Mouse (Mus musculus): ENCODE data around the gene Akain1. TPM values are rescaled to one million over a fixed set of nuclear protein-coding genes. Genes with fewer than 3 reads are reported as not detected.
A peak's percentile ranks its signal among the peaks of the same experiment; 100 is the strongest.

The Akain1 gene
- polyA plus RNA-seq, 1 experiment from 2014 or later, result 3.3 TPM

DNA sequence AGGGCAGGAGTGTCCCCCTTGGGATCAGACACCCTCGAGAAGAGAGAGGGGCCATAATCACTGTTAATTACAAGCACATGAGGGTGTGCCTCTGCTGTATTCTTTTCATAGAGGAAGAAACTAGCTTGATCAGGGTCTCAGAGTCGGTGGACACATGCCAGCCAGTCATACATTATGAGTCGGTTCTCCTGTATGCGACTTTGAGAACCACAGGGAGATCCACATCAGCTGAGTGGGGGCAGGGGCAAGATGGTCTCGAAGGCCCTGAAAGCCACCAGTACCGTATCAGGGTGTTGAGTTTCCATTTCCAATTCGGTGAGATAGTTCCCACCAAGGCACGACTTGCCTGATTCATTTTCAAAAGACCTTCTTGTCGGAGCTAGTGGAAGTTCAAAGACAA is 33.3 kb downstream of the Akain1 start:
- ATAC-seq (ENCODE audit: low read depth), result no peak
- no peak overlapping the region for H3K4me3 ChIP-seq (ENCODE audit: low read depth, low read length)
- no peak overlapping the region for H3K4me2 ChIP-seq (ENCODE audit: low read depth, low read length)
- no peak overlapping the region for H3K27ac ChIP-seq (ENCODE audit: low read depth, low read length)
- no peaks in the 10 kb centered on the region for H3K4me1 ChIP-seq (ENCODE audit: control insufficient read depth, insufficient read depth, low read length)
- H3K27me3 ChIP-seq (ENCODE audit: control insufficient read depth, insufficient read depth, low read length), result no peaks in the 10 kb centered on the region
- no peak overlapping the region for H3K9ac ChIP-seq (replicated peaks; ENCODE audit: low read depth, low read length)
- H3K36me3 ChIP-seq (ENCODE audit: control insufficient read depth, insufficient read depth, low read length), result no peaks in the 10 kb centered on the region
- 77% methylated on average over 9 of the region's 9 CpGs for WGBS
- H3K9me3 ChIP-seq (ENCODE audit: control insufficient read depth, low read length), result no peaks in the 10 kb centered on the region

DNA sequence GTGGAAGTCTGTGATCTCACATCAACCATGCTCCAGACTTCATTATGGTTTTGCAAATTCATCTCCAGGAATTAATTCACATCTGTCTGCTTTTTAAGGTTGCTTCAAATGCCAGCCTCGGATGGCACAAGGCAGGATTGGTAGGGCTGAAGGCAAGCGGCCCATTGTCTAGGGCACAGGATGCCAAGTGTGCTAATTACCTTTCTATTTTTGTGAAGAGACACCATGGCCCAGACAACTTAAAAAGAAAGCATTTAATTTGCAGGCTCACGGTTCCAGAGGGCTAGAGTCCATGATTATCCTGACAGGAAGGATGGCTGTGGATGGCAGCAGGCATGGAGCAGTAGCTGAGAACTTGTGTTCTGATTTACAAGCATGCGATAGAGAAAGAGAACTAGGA is 35.0 kb downstream of the Akain1 start:
- H3K9me3 ChIP-seq (ENCODE audit: control insufficient read depth, low read length), result no peaks in the 10 kb centered on the region
- ATAC-seq (ENCODE audit: low read depth), result no peak
- H3K4me3 ChIP-seq (ENCODE audit: low read depth, low read length), result no peak overlapping the region
- no peaks in the 10 kb centered on the region for H3K27me3 ChIP-seq (ENCODE audit: control insufficient read depth, insufficient read depth, low read length)
- no peaks in the 10 kb centered on the region for H3K36me3 ChIP-seq (ENCODE audit: control insufficient read depth, insufficient read depth, low read length)
- H3K9ac ChIP-seq (replicated peaks; ENCODE audit: low read depth, low read length), result no peak overlapping the region
- 79% methylated on average over 4 of the region's 4 CpGs for WGBS
- H3K27ac ChIP-seq (ENCODE audit: low read depth, low read length), result no peak overlapping the region
- H3K4me2 ChIP-seq (ENCODE audit: low read depth, low read length), result no peak overlapping the region
- H3K4me1 ChIP-seq (ENCODE audit: control insufficient read depth, insufficient read depth, low read length), result no peaks in the 10 kb centered on the region

DNA sequence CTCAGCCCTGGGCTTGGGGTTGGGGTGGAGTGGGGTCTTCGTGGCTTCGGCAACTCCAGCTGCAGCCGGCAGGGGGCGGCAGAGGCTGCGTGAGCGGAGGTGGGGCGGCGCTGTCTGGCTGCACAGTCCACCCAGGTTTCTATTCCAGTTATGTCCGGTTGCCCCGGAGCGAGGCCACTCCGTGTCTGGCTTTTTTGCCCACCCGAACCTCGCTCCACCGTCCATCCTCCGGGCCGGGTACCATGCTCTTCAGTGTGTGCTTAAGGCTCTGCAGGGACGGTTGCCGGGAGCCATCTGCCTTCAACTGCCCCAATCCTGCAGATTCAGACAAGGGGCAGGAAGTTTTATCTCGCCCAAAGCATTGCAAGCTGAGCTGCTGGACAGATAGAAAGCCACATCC is 36.3 kb downstream of the Akain1 start:
- no peaks in the 10 kb centered on the region for H3K27me3 ChIP-seq (ENCODE audit: control insufficient read depth, insufficient read depth, low read length)
- WGBS, result under 1% methylated on average over 20 of the region's 20 CpGs
- no peaks in the 10 kb centered on the region for H3K9me3 ChIP-seq (ENCODE audit: control insufficient read depth, low read length)
- peak; percentile 86 for ATAC-seq (ENCODE audit: low read depth)
- H3K4me2 ChIP-seq (ENCODE audit: low read depth, low read length), result peak overlapping the region; percentile 53
- no peak overlapping the region for H3K27ac ChIP-seq (ENCODE audit: low read depth, low read length)
- H3K4me3 ChIP-seq (ENCODE audit: low read depth, low read length), result peak overlapping the region; percentile 30
- peak overlapping the region; percentile 53; the same call in 1 of the 2 replicates for H3K9ac ChIP-seq (replicated peaks; ENCODE audit: low read depth, low read length)
- H3K4me1 ChIP-seq (ENCODE audit: control insufficient read depth, insufficient read depth, low read length), result no peaks in the 10 kb centered on the region
- H3K36me3 ChIP-seq (ENCODE audit: control insufficient read depth, insufficient read depth, low read length), result no peaks in the 10 kb centered on the region

DNA sequence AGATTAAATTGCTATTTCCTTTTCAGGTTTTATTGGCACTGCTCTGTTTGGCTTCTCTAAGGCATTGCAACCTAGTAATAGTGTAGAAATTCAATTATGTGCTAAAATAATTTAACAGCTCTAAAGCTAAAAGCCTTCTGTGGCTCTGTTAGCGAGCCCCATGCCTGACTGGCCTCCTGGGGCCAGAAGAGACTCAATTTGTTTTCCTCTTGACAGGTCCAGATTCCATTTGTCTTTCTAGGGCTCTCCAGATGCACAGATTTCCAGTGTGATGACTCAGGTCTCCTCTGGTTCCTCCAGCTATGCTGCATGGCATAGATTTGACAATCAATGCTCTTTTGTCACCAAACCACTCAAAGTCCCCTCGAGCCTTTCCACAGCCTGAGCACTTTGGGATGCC is 38.4 kb downstream of the Akain1 start:
- H3K27me3 ChIP-seq (ENCODE audit: control insufficient read depth, insufficient read depth, low read length), result no peaks in the 10 kb centered on the region
- no peak overlapping the region for H3K4me2 ChIP-seq (ENCODE audit: low read depth, low read length)
- no peaks in the 10 kb centered on the region for H3K4me1 ChIP-seq (ENCODE audit: control insufficient read depth, insufficient read depth, low read length)
- ATAC-seq (ENCODE audit: low read depth), result no peak
- no peaks in the 10 kb centered on the region for H3K36me3 ChIP-seq (ENCODE audit: control insufficient read depth, insufficient read depth, low read length)
- no peak overlapping the region for H3K27ac ChIP-seq (ENCODE audit: low read depth, low read length)
- no peak overlapping the region for H3K4me3 ChIP-seq (ENCODE audit: low read depth, low read length)
- H3K9me3 ChIP-seq (ENCODE audit: control insufficient read depth, low read length), result no peaks in the 10 kb centered on the region
- 14% methylated on average over 2 of the region's 2 CpGs for WGBS
- no peak overlapping the region for H3K9ac ChIP-seq (replicated peaks; ENCODE audit: low read depth, low read length)

DNA sequence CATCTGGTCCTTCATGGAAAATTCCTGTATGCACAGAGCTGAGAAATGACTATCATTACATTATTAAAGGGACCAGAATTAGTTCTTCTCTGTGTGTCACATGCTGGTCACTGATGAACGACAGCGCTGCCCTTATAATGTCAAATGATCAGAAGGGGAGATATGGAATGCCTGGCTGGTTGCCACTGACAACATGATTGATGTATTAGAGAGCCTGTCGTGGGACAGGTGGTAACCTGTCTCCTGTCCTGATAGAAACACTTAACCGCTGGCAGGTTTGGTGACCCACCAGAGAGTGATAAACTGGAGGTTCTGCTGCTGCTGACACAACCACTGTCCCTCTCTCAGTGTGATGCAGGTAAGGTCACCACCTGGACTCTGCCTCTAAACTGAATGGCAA is 40.1 kb downstream of the Akain1 start:
- Histone ChIP-seq H3K36me3 (ENCODE audit: control insufficient read depth, insufficient read depth, low read length) (no peaks in the 10 kb centered on the region), H3K4me2 (ENCODE audit: low read depth, low read length) (no peak overlapping the region), H3K4me1 (ENCODE audit: control insufficient read depth, insufficient read depth, low read length) (no peaks in the 10 kb centered on the region), H3K27ac (ENCODE audit: low read depth, low read length) (no peak overlapping the region), H3K27me3 (ENCODE audit: control insufficient read depth, insufficient read depth, low read length) (no peaks in the 10 kb centered on the region), H3K9me3 (ENCODE audit: control insufficient read depth, low read length) (no peaks in the 10 kb centered on the region), H3K9ac (replicated peaks; ENCODE audit: low read depth, low read length) (no peak overlapping the region), H3K4me3 (ENCODE audit: low read depth, low read length) (no peak overlapping the region)
- ATAC-seq (ENCODE audit: low read depth), result no peak
- WGBS, result 87% methylated on average over 4 of the region's 4 CpGs

DNA sequence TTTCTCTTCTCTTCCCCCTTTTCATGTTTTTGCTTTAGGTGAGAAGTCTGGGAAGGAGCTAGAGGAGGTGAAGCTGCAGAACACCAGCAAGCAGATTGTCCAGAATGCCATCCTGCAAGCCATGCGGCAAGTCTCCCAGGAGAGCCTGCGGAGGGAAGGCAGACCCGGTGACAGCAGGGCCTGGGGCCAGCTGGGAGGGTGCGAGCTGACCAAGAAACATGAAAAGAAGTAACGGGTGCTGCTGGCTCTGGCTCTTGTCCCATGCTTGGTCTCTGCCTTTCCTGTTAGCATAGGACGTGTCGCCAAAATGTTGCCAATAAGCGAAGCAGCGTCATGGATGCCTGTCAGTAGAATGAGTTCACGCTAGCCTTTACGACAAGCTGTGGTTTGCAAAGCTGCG is 48.0 kb downstream of the Akain1 start:
- no peaks in the 10 kb centered on the region for H3K9me3 ChIP-seq (ENCODE audit: control insufficient read depth, low read length)
- H3K27me3 ChIP-seq (ENCODE audit: control insufficient read depth, insufficient read depth, low read length), result no peaks in the 10 kb centered on the region
- no peak overlapping the region for H3K9ac ChIP-seq (replicated peaks; ENCODE audit: low read depth, low read length)
- ATAC-seq (ENCODE audit: low read depth), result no peak
- no peak overlapping the region for H3K4me2 ChIP-seq (ENCODE audit: low read depth, low read length)
- H3K27ac ChIP-seq (ENCODE audit: low read depth, low read length), result no peak overlapping the region
- no peaks in the 10 kb centered on the region for H3K36me3 ChIP-seq (ENCODE audit: control insufficient read depth, insufficient read depth, low read length)
- H3K4me3 ChIP-seq (ENCODE audit: low read depth, low read length), result no peak overlapping the region
- WGBS, result 86% methylated on average over 12 of the region's 12 CpGs
- no peaks in the 10 kb centered on the region for H3K4me1 ChIP-seq (ENCODE audit: control insufficient read depth, insufficient read depth, low read length)

DNA sequence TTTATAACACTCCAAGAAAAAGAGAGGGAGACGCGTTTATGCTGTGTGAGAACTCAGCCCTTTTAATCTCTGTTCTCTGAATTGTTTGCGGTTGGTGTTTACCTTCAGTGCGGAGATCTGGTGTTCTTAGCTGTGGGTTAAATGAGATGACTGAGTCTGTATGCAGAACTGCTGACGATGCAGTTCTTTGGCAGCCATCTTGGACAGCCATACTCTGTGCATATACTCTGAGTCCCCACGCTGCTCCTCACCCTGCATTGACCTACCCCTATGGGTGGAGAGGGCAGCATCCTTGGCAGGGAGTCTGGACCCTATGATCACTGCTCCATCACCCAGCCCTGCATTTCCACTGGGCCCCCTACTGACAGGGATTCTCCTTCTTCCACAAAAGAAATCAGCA is 48.8 kb downstream of the Akain1 start:
- H3K4me1 ChIP-seq (ENCODE audit: control insufficient read depth, insufficient read depth, low read length), result no peaks in the 10 kb centered on the region
- H3K4me2 ChIP-seq (ENCODE audit: low read depth, low read length), result no peak overlapping the region
- H3K27ac ChIP-seq (ENCODE audit: low read depth, low read length), result no peak overlapping the region
- no peaks in the 10 kb centered on the region for H3K27me3 ChIP-seq (ENCODE audit: control insufficient read depth, insufficient read depth, low read length)
- no peaks in the 10 kb centered on the region for H3K9me3 ChIP-seq (ENCODE audit: control insufficient read depth, low read length)
- no peak overlapping the region for H3K9ac ChIP-seq (replicated peaks; ENCODE audit: low read depth, low read length)
- no peak for ATAC-seq (ENCODE audit: low read depth)
- 93% methylated on average over 6 of the region's 6 CpGs for WGBS
- H3K36me3 ChIP-seq (ENCODE audit: control insufficient read depth, insufficient read depth, low read length), result no peaks in the 10 kb centered on the region
- H3K4me3 ChIP-seq (ENCODE audit: low read depth, low read length), result no peak overlapping the region

DNA sequence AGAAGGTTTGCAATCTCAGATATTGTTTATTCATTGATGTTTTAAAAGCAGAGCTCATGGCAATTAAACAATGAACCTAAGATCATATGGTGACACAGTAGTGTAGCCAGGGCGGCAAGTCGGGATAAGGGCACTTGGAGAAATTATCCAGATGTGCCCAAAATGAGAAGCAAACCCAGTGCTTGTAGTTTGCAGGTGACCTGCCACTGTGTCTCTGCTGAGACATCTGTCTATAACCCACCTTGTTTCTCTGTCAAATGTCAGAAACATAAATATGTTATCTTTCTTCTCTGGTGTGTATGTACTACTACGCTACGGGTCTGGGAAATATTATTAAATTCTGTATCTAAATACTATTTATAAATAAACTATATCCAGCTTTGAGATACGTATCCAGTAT is 49.7 kb downstream of the Akain1 start:
- no peak overlapping the region for H3K27ac ChIP-seq (ENCODE audit: low read depth, low read length)

DNA sequence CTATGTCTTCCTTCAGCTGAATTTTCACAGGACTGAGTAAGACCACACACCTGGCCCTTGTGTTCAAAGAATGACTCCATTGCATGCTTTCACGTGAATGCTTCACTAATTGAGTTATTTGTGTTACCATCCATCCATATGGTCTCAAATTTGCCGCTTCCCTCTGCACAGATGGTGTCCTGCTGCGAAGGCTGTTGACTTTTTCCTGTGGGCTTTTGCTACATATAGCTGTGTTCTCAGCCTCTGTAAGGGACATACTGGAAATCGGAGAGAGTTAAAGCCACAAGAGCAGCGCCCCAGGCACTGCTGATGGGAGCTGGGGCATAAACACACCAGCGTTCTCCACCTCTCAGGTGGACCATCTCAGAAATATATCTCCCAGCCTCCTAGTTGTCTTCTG is 53.2 kb downstream of the Akain1 start:
- no peak overlapping the region for H3K27ac ChIP-seq (ENCODE audit: low read depth, low read length)
- H3K27me3 ChIP-seq (ENCODE audit: control insufficient read depth, insufficient read depth, low read length), result no peaks in the 10 kb centered on the region
- no peaks in the 10 kb centered on the region for H3K4me1 ChIP-seq (ENCODE audit: control insufficient read depth, insufficient read depth, low read length)
- H3K4me3 ChIP-seq (ENCODE audit: low read depth, low read length), result no peak overlapping the region
- no peaks in the 10 kb centered on the region for H3K9me3 ChIP-seq (ENCODE audit: control insufficient read depth, low read length)
- no peak for ATAC-seq (ENCODE audit: low read depth)
- H3K36me3 ChIP-seq (ENCODE audit: control insufficient read depth, insufficient read depth, low read length), result no peaks in the 10 kb centered on the region
- 70% methylated on average over 6 of the region's 6 CpGs for WGBS
- H3K4me2 ChIP-seq (ENCODE audit: low read depth, low read length), result no peak overlapping the region
- H3K9ac ChIP-seq (replicated peaks; ENCODE audit: low read depth, low read length), result no peak overlapping the region

More for the DNA sequence above, 49.7 kb downstream of the Akain1 start:
- no peaks in the 10 kb centered on the region for H3K9me3 ChIP-seq (ENCODE audit: control insufficient read depth, low read length)
- no peaks in the 10 kb centered on the region for H3K4me1 ChIP-seq (ENCODE audit: control insufficient read depth, insufficient read depth, low read length)
- no peaks in the 10 kb centered on the region for H3K36me3 ChIP-seq (ENCODE audit: control insufficient read depth, insufficient read depth, low read length)
- no peak overlapping the region for H3K4me2 ChIP-seq (ENCODE audit: low read depth, low read length)
- H3K9ac ChIP-seq (replicated peaks; ENCODE audit: low read depth, low read length), result no peak overlapping the region
- 93% methylated on average over 5 of the region's 5 CpGs for WGBS
- H3K4me3 ChIP-seq (ENCODE audit: low read depth, low read length), result no peak overlapping the region
- H3K27me3 ChIP-seq (ENCODE audit: control insufficient read depth, insufficient read depth, low read length), result no peaks in the 10 kb centered on the region
- ATAC-seq (ENCODE audit: low read depth), result no peak

DNA sequence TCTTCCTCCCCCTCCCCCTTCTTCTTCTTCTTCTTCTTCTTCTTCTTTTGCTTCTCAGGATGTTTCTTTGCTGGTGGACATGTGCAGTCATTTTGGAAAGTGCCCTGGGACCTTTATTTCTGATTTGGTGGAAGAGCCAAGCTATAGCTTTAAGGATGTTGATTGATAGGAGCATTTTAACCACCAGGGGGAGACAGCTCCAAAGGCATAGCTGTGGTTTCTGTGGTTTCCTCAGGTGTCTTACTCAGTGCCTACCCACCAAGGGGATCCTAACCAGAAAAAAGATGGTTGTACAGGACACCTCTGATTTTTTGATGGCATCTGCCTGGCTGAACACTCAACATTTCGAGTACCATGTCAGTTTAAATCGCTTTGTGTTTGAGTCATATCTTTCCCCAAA is 56.4 kb downstream of the Akain1 start:
- Histone ChIP-seq H3K9me3 (ENCODE audit: control insufficient read depth, low read length) (no peaks in the 10 kb centered on the region), H3K27me3 (ENCODE audit: control insufficient read depth, insufficient read depth, low read length) (no peaks in the 10 kb centered on the region), H3K4me2 (ENCODE audit: low read depth, low read length) (no peak overlapping the region), H3K36me3 (ENCODE audit: control insufficient read depth, insufficient read depth, low read length) (no peaks in the 10 kb centered on the region), H3K9ac (replicated peaks; ENCODE audit: low read depth, low read length) (no peak overlapping the region), H3K4me3 (ENCODE audit: low read depth, low read length) (no peak overlapping the region), H3K27ac (ENCODE audit: low read depth, low read length) (no peak overlapping the region), H3K4me1 (ENCODE audit: control insufficient read depth, insufficient read depth, low read length) (no peaks in the 10 kb centered on the region)
- WGBS, result 53% methylated on average over 2 of the region's 2 CpGs
- ATAC-seq (ENCODE audit: low read depth), result no peak

Data from neural tube, embryonic 14.5 days (tissue).